Mouse (Mus musculus): ENCODE results near the gene Lrp3.

GRCm38 (mm10) chr7:35154449-35154848 is 60.8 kb downstream of the Lrp3 start:
- no peak for TF ChIP-seq TAL1 (IDR thresholded peaks at IDR 0.05; ENCODE audit: low read length)
- TF ChIP-seq GATA1 (IDR thresholded peaks at IDR 0.05; ENCODE audit: low read length), result no peak

All from erythroblast, embryonic 14.5 days (primary cell).